Mouse (Mus musculus) hindbrain, postnatal 0 days (tissue): Measurements from ENCODE around the gene Nck2. TPM values are rescaled to one million over a fixed set of nuclear protein-coding genes. Genes with fewer than 3 reads are reported as not detected.

Source experiments
- ATAC-seq: fragments of 200-750 bp; cut with Nextera tagmentation; 2 replicates; pipeline ENCODE4 v1.8.0; 2017; ENCODE audit warnings: mild to moderate bottlenecking, moderate TSS enrichment, moderate library complexity
- DNase-seq: peaks from one replicate; pipeline ENCODE4 v3.0.0-alpha.2; 2015; ENCODE audit warnings: low spot score
- H3K27ac ChIP-seq: fragments of 300-500 bp; sonication (generic); 2 replicates; pipeline ENCODE4 v1.5.1; 2014; ENCODE audit warnings: mild to moderate bottlenecking
- H3K27me3 ChIP-seq: fragments of 300-500 bp; sonication (generic); 2 replicates; pipeline ENCODE4 v1.6.1; 2014; ENCODE audit warnings: low read length, mixed read lengths; ENCODE audit not compliant: insufficient read depth
- H3K36me3 ChIP-seq: fragments of 300-500 bp; sonication (generic); 2 replicates; pipeline ENCODE4 v1.6.1; 2014; ENCODE audit warnings: low read length, mixed read lengths; ENCODE audit not compliant: insufficient read depth
- H3K4me1 ChIP-seq: fragments of 300-500 bp; sonication (generic); 2 replicates; pipeline ENCODE4 v1.6.1; 2014; ENCODE audit warnings: antibody characterized with exemption, low read length, mixed read lengths; ENCODE audit not compliant: insufficient read depth
- H3K4me2 ChIP-seq: fragments of 300-500 bp; sonication (generic); 2 replicates; pipeline ENCODE4 v1.6.1; 2014; ENCODE audit warnings: low read depth, mild to moderate bottlenecking, low read length, moderate library complexity, mixed read lengths
- H3K4me3 ChIP-seq: fragments of 300-500 bp; sonication (generic); 2 replicates; pipeline ENCODE4 v1.5.1; 2014; ENCODE audit warnings: low read length
- H3K9ac ChIP-seq: fragments of 300-500 bp; sonication (generic); replicated peaks from 2 replicates; pipeline ENCODE4 v1.6.1; 2014; ENCODE audit warnings: mild to moderate bottlenecking, low read length, moderate library complexity, mixed read lengths
- H3K9me3 ChIP-seq: fragments of 300-500 bp; sonication (generic); 2 replicates; pipeline ENCODE4 v1.6.1; 2016; ENCODE audit warnings: low read length, mixed read lengths
- CTCF ChIP-seq: IDR thresholded peaks from 2 replicates; pipeline ENCODE4 v1.5.1; 2016; ENCODE audit warnings: antibody characterized with exemption, control low read depth, low read depth
- WGBS: fragments of 180-500 bp; shearing (Covaris S2); extraction: QIAGEN DNeasy Blood & Tissue Kit; methylation state at CpG from one replicate; pipeline ENCODE4 v1.1.7; 2014; 5-methylcytosine and 5-hydroxymethylcytosine counted together
- polyA plus RNA-seq: library from polyadenylated mRNA; unstranded; fragments of >200 nt; fragmentation: Nextera tagmentation; extraction: Ambion mirVana; gene quantifications from 2 replicates; pipeline ENCODE4 v1.2.1, GENCODE M21; 2015
- total RNA-seq: library from RNA; depleted of rRNA; stranded (reverse); fragments of >200 nt; gene quantifications from 2 replicates; pipeline ENCODE4 v1.2.3, GENCODE M21; 2014

Nck2 gene
- total and polyA plus RNA-seq, 2 experiments from 2014 or later, result 32.2 to 65.1 TPM

DNA sequence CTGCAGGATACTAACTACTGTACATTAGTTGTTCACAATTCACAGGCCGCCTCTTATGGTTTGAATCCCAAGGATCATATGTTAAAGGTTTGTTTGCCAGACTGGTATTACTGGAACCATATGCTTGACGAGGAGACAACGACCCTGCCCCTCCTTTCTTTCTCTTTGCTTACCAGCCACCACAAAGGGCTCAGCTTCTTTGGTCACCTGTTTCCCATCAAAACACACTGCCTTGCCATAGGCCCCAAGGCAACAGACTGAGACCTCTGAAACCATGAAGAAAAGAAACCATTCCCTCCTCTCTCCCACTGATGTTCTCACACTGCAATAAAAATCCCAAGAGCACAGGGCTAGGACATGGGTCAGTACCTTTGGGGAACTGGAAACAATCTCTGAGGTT, 43.7 kb upstream of the Nck2 start:
- Histone ChIP-seq H3K9ac (no peak overlapping the region), H3K9me3 (no peaks in the 10 kb centered on the region), H3K27me3 (no peaks in the 10 kb centered on the region), H3K36me3 (no peaks in the 10 kb centered on the region), H3K4me3 (no peak overlapping the region), H3K4me2 (no peak overlapping the region), H3K4me1 (no peaks in the 10 kb centered on the region), H3K27ac (no peak overlapping the region)
- TF ChIP-seq CTCF, result no peak
- no peak for ATAC-seq
- DNase-seq, result no peak
- 77% methylated on average over 3 of the region's 3 CpGs for WGBS

DNA sequence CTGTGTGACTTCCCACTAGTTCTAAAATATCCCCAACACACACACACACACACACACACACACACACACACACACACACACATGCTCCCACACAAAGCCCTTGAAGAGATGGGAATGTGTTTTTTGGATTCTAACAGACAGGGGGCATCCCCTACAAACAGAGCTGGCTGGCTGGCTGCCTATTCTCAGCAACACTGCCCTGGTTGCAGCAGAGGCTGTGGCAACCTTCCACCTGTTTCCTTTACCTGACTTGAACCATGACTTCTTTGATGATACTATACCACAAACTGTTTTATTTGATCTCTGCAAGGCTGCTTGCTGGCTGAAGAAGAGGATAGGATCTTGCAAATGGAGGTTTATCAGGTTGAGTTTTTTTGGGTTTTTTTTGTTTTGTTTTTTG, 41.0 kb upstream of the Nck2 start:
- Histone ChIP-seq H3K27ac (no peak overlapping the region), H3K36me3 (no peaks in the 10 kb centered on the region), H3K4me1 (no peaks in the 10 kb centered on the region), H3K9ac (no peak overlapping the region), H3K9me3 (no peaks in the 10 kb centered on the region), H3K4me3 (no peak overlapping the region), H3K4me2 (no peak overlapping the region), H3K27me3 (no peaks in the 10 kb centered on the region)
- TF ChIP-seq CTCF, result no peak
- ATAC-seq (no peak), DNase-seq (no peak)

DNA sequence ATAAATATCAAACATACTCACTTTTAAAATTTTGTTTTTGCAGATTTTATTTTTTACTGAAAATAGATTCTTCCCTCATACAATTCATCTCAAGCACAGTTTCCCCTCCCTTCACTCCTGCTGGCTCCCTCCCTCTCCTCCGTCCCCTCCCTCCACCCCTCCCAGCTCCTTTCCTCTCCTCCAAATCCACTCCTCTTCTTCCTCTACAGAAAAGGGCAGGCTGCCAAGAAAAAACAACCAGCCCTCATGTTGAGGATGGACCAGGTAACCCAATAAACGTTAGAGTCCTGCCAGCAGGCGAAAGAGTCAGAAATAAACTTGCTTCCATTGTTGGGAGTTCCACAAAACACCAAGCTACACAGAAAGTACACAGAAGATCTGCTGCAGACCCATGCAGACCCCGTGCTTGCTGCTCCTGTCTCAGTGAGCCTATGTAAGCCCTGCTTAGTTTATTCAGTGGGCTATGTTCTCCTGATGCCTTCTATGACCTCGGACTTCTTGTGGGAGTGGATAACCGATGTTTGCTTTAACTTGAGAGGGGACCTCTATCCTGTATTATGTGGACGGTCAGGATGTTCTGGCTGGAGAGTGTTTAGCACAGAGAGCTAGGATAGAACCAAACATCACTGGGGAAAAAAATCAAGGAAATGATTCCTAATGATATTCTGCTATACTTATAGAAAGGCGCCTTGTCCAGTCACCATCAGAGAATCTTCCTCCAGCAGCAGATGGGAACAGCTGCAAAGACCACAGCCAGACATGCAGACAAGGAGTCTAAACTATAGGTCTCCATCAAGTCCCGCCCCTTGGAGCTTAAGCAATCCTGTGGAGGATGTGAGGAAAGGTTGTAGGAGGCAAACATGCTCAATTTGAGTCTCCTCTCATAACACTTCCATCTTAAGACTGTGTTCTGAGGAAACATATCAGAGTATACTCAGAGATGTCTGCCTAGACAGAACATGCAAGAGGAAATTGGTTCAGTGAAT, 39.4 kb upstream of the Nck2 start:
- no peak overlapping the region for H3K4me3 ChIP-seq

DNA sequence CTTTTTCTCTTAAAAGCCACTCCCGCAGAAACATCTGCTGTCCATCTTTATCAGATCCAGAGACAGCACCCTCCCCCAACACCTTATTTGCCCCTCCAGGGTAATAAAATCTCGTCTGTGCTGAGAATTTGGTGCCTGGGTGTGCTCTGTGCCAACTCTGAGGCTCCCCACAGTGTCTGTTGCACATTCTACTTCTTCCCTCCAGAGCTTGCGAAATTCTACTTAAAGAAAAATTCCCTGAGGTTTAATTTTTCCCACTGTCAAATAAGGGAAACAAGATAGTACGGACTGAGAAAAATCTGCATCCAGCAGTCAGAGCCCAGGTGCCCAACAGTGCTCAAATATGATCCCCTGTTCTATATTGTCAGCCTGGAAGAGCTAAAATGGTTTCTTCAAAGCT, 35.4 kb upstream of the Nck2 start:
- ATAC-seq, result no peak
- no peaks in the 10 kb centered on the region for H3K4me1 ChIP-seq
- H3K9ac ChIP-seq, result no peak overlapping the region
- DNase-seq, result no peak
- H3K9me3 ChIP-seq, result no peaks in the 10 kb centered on the region
- no peak overlapping the region for H3K27ac ChIP-seq
- WGBS, result 65% methylated on average over 4 of the region's 4 CpGs
- H3K4me3 ChIP-seq, result no peak overlapping the region
- no peak overlapping the region for H3K4me2 ChIP-seq
- no peaks in the 10 kb centered on the region for H3K27me3 ChIP-seq
- TF ChIP-seq CTCF, result no peak
- H3K36me3 ChIP-seq, result no peaks in the 10 kb centered on the region

More for the DNA sequence above, 39.4 kb upstream of the Nck2 start:
- Histone ChIP-seq H3K27ac (no peak overlapping the region), H3K36me3 (no peaks in the 10 kb centered on the region), H3K4me1 (no peaks in the 10 kb centered on the region), H3K9me3 (no peaks in the 10 kb centered on the region), H3K9ac (no peak overlapping the region), H3K27me3 (no peaks in the 10 kb centered on the region), H3K4me2 (no peak overlapping the region)
- DNase-seq, result no peak
- WGBS, result 69% methylated on average over 9 of the region's 9 CpGs
- no peak for ATAC-seq
- TF ChIP-seq CTCF, result no peak

DNA sequence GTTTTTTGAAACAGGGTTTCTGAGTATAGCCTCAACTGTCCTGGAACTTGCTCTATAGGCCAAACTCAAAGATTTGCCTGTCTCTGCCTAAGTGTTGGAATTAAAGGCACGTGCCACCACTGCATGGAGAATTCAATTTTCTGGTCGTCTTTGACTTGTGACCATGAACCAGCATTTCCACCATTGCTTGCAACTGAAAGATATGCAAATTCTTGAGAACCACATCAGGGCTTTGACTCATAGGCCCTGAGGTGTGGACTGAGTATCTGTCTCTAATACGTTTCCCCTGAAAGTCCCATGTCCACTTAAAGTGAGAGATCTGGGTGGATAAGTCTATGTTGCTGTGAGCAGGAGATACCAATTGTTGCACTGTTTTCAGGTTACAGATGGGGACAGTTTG, 31.6 kb upstream of the Nck2 start:
- Histone ChIP-seq H3K9ac (no peak overlapping the region), H3K4me3 (no peak overlapping the region), H3K36me3 (no peaks in the 10 kb centered on the region), H3K4me2 (no peak overlapping the region), H3K27me3 (no peaks in the 10 kb centered on the region), H3K9me3 (no peaks in the 10 kb centered on the region), H3K27ac (no peak overlapping the region), H3K4me1 (no peaks in the 10 kb centered on the region)
- TF ChIP-seq CTCF, result no peak
- WGBS, result 89% methylated on average over 3 of the region's 3 CpGs
- ATAC-seq (no peak), DNase-seq (no peak)

DNA sequence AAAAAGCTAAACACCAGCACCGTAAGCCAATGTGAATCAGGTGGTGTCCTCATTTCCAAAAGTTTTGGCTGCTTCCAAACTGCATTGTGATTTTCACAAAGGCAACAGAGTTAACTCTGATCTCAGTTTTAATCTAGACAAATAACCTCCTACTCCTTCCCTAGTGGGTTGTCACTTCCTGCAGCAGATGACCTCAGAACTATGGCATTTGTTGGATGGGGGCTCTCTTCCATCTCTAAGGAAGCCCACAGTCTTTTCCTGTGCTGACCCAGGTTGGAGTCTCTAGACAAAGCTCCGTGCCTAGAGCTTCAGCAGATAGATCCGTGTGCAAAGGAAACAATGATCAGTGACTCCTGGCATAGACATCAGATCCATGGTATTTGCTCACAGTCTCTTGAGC, 31.1 kb upstream of the Nck2 start:
- no peak for ATAC-seq
- no peak for DNase-seq
- WGBS, result 79% methylated on average over 3 of the region's 3 CpGs
- Histone ChIP-seq H3K4me1 (no peaks in the 10 kb centered on the region), H3K9me3 (no peaks in the 10 kb centered on the region), H3K4me3 (no peak overlapping the region), H3K4me2 (no peak overlapping the region), H3K27ac (no peak overlapping the region), H3K36me3 (no peaks in the 10 kb centered on the region), H3K27me3 (no peaks in the 10 kb centered on the region), H3K9ac (no peak overlapping the region)
- TF ChIP-seq CTCF, result no peak

DNA sequence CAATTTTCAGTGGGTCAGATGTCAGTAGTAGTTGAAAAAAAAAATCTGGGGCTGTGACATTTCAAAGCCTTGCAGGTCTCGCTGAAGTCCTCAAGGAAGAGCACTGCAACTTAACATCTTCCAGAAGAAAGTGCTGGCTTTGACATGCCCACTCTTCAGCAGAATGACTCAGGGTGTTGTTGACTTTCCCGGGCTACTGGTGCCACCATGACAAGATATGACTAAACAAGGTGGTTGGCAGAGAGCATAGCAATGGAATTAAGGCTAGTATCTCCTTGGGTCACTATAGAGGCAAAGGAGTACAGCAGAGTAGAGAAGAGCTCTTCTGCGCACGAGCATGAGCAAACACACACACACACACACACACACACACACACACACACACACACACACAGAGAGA, 30.6 kb upstream of the Nck2 start:
- no peak overlapping the region for H3K4me2 ChIP-seq
- no peaks in the 10 kb centered on the region for H3K27me3 ChIP-seq
- TF ChIP-seq CTCF, result no peak
- no peak for ATAC-seq
- no peak overlapping the region for H3K9ac ChIP-seq
- H3K9me3 ChIP-seq, result no peaks in the 10 kb centered on the region
- no peak for DNase-seq
- H3K4me3 ChIP-seq, result no peak overlapping the region
- no peak overlapping the region for H3K27ac ChIP-seq
- WGBS, result 85% methylated on average over 4 of the region's 4 CpGs
- no peaks in the 10 kb centered on the region for H3K36me3 ChIP-seq
- H3K4me1 ChIP-seq, result no peaks in the 10 kb centered on the region
